Mouse (Mus musculus) CD4-positive, CD25-positive, alpha-beta regulatory T cell, adult 2 months (primary cell): Measurements from ENCODE around the gene Inpp5d.
A peak's percentile ranks its signal among the peaks of the same experiment; 100 is the strongest.

Source experiments
- DNase-seq: peaks from one replicate; pipeline ENCODE4 v3.0.0-alpha.2; 2012; ENCODE audit warnings: low read depth, low spot score

The Inpp5d gene

DNA sequence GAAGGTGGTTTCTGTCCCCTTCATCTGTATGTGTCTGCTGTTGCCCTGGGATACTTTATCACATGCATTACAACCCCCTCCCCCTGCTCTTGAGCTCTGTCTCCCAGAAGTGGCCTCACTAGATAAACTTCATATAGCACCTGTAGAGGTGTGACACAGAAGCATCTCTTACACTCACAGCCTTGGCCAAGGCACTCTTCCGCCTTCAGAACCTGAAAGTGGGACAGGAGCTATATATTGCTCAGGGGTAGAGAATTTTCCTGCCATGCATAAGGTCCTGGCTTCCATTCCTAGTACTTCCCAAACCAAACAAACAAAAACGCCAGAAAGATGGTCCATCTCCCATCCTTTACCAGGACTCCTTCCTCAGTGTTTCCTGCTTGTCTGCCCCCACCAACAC lies 84.1 kb downstream of the Inpp5d start:
- no peak for DNase-seq

DNA sequence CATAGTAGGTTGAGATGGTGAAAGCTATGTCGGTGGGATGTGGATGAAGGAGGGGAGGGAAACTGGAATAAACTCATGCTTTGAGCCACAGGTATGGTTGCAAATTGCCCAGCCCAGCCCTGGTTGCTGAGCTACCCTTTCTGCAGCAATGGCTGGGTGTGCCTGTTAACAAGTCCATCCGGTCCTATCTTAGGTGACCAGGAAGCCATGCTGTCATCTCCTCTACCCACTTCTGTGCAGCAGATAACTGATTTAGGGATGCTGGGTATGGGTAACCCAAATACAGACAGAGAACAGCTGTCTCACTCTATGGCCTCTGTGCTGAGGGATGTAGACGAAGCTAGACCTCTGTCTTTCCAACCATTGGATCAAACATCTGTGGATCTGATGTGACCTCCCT lies 86.2 kb downstream of the Inpp5d start:
- no peak for DNase-seq

DNA sequence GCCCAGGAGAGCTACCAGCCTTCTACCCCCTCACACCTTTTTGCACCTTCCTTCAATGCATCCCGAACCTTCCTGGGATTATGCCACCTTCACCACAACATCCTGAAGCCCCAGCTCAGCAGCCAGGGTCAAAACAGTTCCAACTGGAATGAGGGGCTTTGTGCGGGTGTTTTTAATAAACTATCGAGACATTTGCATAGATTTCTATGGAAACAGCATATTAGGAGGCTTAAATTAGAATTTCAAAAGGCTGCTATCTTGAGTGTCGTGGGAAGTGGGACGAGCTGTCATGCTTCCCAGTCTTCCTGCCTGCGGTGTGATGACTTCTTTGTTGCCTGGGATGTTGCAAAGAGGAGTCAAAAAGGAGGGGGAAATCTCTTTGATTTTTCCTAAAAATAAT lies 88.9 kb downstream of the Inpp5d start:
- DNase-seq = no peak

DNA sequence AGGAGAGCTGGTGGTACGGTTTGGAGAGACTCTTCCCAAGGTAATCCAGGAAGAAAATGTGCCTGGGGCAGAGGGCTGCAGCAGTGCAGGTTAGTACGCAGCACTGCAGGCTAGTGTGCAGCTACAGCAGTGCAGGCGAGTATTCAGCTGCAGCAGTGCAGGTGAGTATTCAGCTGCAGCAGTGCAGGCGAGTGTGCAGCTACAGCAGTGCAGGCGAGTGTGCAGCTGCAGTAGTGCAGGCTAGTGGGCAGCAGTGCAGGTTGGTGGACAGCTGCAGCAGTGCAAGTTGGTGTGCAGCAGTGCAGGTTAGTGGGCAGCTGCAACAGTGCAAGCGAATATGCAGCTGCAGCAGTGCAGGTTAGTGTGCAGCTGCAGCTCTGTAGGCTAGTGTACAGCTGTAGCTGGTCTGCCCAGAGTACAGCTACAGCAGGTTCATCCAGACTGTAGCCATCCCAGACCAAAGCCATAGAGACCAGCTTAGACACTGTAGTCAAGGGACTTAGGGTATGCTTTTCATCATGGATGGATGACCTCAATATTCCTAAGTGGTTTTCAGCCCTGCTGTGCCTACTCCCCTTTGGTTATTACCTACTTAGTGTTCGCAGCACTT lies 89.7 kb downstream of the Inpp5d start:
- no peak for DNase-seq

DNA sequence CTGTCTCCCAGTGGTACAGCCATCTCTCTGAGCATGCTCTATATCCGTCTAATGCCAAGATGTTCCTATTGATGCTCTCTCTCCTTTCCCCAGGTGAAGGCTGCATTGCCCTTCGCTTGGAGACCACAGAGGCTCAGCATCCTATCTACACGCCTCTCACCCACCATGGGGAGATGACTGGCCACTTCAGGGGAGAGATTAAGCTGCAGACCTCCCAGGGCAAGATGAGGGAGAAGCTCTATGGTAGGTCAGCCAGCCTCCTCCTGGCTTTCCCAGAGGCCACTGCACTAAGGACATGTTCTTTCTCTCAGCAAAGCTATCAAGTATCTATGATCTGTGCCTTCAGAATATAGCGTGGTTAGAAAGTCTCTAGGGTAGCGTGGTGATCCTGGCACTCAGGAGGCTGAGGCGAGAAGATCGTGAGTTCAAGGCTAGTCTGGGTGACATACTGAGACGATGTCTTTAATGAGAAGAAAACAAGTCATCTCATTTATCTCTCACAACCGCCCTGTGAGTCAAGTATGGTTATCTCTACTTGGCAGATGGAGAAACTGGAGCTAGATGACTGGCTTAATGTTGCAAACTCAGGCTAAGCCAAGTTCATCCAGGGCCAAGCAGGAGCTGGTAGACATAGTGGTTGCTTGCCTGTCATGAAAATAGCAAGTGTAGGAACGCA lies 92.0 kb downstream of the Inpp5d start:
- DNase-seq = no peak

DNA sequence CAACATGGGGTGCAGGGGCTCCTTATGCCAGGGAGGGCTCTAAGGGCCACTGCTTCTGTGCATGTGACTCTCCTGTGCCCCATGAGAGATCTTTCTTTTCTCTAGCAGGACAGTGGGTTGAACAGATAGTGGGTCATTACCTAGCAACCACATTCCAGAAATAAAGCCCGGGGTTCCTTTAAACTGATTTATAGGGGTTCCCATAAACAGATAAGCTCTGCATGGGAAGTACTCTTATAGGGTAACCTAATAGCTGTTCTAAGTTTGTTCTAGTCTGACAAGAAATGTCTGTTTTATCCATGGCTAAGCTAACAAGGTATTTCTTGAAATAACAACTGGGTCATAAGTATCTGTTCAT lies 92.5 kb downstream of the Inpp5d start:
- DNase-seq = no peak

DNA sequence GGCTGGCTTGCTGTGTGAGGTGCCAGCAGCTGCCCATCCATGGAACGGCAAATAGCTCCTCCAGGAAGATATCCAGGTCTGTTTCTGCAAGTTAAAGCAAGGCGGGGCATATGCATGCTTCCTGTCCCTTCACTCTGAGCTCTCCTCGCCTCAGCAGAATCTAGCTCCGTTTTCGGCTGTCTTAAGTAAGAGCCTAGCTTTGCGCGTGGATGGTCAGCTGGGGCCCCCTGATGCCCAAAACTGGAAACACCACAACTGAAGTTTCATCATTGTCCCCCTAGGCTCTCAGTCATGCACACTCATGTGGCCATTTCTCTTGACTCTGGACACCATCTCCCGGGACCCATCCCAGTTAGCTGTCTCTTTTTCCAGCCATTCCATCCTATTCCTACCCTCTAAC lies 101.3 kb downstream of the Inpp5d start:
- DNase-seq = no peak

DNA sequence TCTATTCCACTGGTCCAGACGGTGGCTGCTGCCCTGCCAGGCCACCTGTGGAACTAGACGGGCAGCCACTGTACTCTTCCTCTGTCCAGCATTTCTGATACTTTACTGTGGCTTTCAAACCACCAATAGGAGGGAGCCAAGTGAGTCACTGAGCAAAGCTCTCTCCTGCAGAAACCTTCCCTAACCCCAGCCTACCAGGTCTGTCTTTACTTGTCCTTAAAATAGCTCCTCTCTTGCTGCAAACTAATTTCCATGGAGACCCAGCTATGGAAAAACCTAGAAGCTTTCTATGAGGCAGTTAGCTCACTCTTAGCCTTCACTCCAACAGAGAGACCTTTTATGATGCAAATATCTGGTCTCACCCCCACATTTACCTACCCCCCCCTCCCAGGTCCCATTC lies 102.0 kb downstream of the Inpp5d start:
- DNase-seq = no peak

DNA sequence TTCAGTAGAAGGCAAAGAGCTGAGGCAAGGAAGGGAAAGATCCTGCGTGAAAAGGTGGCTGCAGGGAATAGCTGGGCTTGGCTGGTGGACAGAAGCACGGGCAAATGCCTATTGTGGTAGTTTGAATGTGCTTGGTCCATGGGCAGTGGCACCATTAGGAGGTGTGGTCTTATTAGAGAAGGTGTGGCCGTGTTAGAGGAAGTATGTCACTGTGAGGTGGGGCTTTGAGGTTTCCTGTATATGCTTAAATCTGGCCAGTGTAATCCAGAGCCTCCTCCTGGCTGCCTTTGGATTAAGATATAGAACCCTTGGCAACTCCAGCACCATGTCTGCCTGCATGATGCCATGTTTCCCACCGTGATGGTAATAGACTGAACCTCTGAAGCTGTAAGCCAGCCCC lies 103.2 kb downstream of the Inpp5d start:
- no peak for DNase-seq

DNA sequence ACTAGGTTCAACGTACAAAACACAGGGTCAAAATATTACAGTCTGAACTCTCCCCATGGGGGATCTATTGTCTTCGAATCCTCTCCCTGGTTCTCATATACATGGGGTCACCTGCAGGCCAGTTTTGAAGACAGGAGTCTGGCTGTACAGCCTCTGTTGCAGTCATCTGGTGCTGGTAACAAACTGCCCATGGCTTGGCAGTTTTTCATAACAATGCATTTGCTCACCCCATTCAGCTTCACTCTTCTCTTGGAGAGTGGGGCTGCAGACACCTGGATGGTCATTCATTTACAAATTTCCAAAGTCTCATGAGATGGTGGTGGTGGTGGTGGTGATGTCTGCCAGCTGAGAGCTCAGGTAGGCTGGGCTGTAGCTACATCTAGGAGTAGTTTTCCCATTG lies 109.0 kb downstream of the Inpp5d start:
- DNase-seq = no peak

DNA sequence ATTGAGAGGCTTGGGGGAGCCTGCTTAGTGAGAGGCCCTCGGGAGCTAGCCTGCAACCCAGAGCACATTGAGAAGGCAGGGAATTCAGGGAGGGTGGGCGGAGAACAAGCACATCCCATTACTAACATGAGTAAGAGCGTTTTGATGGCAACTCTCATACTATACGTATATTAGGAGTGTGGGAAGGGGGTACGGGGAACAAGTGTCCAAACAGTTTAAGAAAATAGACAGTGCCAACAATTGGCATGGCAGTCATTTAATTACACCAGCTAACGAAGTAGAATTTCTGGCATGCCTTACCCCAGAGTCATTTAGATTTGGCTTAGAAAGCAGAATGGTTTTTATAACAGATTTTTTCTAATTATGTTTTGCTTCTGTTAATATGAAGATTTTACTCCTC lies 109.7 kb downstream of the Inpp5d start:
- no peak for DNase-seq

DNA sequence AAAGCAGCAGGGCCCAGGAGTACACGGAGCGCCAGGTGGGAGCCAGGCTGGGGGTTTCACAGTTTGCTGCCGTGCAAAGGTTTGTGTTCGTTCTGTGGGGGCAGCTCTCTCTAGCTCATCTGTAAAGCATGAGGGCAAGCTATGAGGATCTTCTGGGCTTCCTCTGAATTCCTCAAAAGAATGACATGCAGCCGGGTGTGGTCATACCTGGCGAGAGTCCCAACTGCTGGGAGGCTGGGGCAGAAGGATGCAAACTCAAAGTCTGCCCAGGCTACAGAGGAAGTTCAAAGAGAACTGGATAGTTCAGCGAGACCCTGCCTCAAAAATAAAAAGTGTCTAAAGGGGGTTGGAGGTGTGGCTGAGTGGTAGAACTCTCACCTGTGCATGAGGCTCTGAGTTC lies 110.2 kb downstream of the Inpp5d start:
- DNase-seq = no peak

DNA sequence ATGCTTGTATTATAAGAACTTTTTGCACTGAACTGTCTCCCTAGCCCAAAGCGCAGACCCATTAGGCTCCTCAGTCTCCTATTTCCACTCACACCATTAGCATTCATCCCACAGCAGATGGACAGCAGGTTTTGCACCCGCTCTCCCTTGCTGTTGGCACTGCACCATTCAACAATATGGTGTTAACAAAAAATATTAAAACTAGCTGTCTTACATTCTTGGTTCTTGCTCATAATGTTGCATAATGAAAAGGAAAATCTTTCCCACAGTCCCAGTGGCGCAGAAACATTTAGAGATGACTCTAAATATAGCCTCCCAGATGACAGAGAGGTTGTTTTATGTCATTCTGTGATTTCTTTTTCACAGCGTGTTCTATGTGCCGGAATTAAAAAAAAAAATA lies 113.1 kb downstream of the Inpp5d start:
- DNase-seq = no peak

DNA sequence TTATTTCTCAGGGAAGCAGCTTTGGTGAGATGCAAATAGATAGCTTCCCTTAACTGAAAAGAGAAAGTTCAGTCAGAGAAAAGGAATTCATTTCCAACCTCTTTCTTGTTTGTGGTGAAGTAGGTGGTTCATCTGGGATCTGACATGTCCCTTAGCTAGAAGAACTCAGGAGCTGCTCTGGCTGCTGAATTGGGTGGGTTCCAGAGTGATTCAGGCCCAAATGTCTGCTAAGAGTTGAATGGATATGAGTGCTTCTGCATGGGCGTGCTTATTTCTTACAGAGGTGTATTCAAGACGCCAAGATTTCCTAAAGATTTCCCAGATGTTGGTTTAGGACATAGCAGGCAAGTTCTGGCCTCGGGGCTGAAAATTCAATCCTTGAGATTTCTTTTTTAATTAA lies 114.0 kb downstream of the Inpp5d start:
- DNase-seq = no peak

DNA sequence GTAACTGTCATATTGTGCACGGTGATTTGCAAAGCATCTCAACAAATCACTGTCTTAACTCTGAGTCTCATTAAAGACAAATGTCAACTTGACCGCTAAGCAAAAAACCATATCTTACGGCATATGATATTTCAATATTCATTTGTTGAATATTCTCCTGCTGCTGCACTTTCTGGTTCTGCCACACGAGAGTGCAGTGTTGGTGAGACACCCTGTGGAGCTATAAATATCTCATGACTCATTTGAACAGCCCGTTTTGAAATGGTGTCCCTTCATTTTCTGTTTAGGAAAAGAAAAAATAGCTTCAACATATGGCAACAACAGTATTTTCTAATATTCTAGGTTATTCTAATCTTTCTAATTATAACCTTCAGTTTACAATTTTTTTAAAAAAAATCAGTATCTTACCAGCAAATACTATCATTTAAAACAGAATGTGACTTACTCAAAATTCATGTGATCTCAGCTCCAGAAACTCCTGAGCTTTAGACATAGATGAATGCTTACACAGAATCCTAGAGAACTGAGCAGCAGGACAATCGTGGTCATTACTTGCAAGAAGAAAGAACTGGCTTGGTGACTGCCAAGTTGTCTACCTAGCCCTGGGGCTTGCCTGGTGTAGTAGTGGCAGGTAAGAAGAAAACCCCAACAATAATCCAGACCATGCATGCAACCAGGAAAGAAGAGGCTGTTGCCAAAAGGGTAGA lies 120.6 kb downstream of the Inpp5d start:
- no peak for DNase-seq

DNA sequence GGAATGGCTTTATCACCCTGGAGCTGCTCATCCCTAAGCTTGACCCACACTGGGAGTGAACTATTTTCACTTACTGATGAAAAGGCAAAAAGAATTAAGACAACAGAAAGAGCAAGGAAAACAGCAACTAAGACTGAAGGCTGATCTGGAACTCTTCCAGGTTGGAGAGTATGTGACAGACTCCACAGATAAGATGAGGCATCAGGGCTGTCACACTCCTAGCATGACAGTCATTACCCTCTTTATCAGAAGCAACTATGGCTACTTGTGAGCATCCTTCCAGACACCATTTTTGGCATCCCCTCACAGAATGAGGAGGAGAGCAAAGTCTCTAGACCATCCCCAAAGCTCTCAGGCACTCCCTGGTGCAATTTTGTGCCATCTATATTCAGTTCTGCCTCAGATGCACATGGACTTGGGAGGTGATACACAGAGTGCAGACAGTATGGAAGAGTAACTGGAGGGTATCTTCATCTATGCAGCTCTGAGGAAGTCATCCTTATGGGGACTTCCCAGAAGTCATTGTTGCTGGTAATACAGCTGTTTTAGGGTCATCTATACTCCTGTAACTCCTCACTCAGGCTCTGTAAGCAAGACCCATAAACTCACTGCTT lies 129.4 kb downstream of the Inpp5d start:
- no peak for DNase-seq

DNA sequence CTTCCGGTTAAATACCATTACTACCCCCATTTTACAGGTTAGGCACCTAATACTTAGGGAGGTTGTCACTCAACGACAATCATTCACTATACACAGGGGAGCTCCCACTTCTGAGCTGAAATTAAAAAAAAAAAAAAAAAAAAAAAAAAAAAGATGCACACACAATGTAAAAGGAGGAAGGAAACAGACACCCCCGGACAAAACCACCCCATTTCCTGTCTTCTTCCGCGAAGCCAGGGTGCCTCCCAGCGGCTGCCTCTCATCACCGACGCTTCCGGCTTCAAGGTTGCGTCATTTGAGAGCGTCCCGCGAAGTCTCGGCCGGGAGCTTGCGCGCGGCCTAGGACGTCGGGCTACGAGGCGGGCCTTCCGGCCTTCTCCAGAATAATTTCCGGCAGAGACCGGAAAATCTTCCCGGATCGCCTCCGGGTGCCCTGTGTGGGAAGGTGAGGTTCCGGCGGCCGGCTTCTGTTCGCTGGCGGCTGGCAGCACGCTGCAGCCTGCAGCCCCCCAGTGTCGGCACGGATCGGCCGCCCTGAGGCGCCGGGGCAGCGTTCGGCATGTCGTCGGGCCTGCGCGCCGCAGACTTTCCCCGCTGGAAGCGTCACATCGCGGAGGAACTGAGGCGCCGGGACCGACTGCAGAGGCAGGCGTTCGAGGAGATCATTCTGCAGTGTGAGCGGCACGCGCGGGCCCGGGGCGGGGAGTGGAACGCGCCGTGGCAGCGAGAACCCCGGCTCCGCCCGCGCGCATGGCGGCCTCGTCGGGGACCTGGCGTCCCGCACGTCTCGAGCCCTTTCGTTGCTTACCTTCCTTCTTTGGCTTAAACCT lies 135.7 kb downstream of the Inpp5d start, which contains the start of gene Atg16l1:
TSS of gene Atg16l1 (plus strand) at position 230 of the 830 bp plus-strand sequence.
- peak; percentile 98 for DNase-seq

DNA sequence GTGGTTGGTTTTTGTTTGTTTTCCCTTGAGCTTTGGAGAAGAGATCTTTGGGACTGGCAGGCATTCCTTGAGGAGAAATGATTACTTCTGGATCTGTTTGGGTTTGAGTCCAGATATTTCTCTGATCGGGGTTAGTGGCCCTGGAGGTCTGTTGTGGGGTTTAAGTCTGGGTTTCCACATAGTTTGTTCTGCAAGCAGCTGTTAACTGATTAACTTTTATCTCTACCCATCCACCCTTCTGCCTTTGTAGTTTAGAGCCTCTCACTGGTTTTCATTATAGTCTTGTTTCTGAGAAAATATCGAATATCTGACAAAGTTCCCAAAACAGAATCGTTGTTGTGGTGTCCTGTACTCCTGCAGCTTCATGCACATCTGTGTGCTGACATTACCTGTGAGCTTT lies 143.7 kb downstream of the Inpp5d start:
- DNase-seq = no peak

DNA sequence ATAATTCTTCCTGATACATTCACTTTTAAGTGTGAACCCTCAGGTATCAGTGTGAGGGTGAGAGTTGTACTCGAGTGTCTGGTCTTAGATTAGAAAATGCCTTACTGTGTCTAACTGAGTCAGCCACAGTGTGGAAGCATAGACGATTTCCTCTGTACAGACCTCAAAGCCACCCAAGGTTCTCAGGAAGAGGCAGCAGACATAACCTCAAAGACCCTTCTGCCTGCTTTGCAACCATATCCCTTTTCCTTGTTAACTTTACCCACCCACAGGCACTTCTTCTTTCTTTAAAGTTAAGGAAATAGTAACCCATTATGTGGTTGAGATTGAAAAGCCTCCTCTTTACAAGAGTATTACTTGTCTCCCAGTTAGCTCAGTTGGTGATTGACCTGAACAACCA lies 145.6 kb downstream of the Inpp5d start:
- no peak for DNase-seq

DNA sequence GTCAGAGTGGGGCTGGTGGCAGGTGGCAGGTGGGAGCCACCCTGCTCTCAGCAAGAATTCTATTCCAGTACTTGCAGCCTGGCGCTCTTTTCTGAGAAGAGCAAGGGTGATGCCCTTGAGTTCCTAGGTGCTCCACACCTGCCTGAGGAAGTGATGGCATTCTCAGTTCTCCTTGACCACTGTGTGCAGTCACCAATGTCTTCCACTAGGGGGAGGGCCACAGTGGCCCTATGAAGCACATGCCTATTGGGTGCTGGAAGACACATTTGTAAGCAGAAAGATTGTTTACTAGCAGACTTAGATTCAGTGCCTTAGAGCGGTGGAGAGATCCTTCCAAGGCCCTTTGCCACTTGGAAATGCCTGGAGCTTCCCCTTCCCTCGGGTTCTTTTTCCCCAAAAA lies 146.1 kb downstream of the Inpp5d start:
- peak; percentile 73 for DNase-seq

DNA sequence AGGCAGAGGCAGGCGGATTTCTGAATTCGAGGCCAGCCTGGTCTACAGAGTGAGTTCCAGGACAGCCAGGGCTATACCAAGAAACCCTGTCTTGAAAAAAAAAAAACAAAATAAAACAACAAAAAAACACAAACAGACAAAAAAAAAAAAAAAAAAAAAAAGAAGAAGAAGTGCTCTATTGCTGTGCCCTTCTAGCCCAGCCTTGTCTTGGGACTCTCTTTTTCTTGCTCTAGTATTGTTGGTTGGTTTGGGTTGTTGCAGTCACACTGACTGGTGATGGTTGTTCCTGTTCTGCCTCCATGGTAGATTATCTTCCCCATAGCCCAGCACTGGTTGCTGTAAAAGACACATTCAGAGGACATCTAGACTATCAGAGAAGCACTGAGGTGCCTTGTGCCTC lies 149.2 kb downstream of the Inpp5d start:
- no peak for DNase-seq
